Mouse (Mus musculus): ENCODE data around the gene Cped1. TPM values are rescaled to one million over a fixed set of nuclear protein-coding genes. Genes with fewer than 3 reads are reported as not detected.
A peak's percentile ranks its signal among the peaks of the same experiment; 100 is the strongest.
"Not testable (repeated sequence)": the region's sequence is repeated elsewhere in the genome, so short reads cannot be mapped to it uniquely, and the experiment has no call there.

Cped1 gene
- total RNA-seq, 2 experiments from 2014 or later, result 22.8 to 24.3 TPM

- no peak for DNase-seq
Measured at GRCm38 (mm10) chr6:22026761-22027594, 41.3 kb downstream of the Cped1 start.

- no peak for DNase-seq
Measured at GRCm38 (mm10) chr6:22027854-22028253, 42.1 kb downstream of the Cped1 start.

GRCm38 (mm10) chr6:22030381-22030780 is 44.7 kb downstream of the Cped1 start:
- no peak for DNase-seq

GRCm38 (mm10) chr6:22033188-22033587 is 47.5 kb downstream of the Cped1 start:
- no peak for DNase-seq

GRCm38 (mm10) chr6:22035408-22035807 is 49.7 kb downstream of the Cped1 start:
- DNase-seq, result no peak

GRCm38 (mm10) chr6:22035895-22036294 is 50.2 kb downstream of the Cped1 start:
- no peak for DNase-seq

GRCm38 (mm10) chr6:22036396-22036795 is 50.7 kb downstream of the Cped1 start:
- DNase-seq, result no peak

GRCm38 (mm10) chr6:22036911-22037310 is 51.2 kb downstream of the Cped1 start:
- DNase-seq, result no peak

GRCm38 (mm10) chr6:22037441-22038050 is 51.8 kb downstream of the Cped1 start:
- DNase-seq, result peak; percentile 39 to 50

- not testable (repeated sequence) for DNase-seq
Measured at GRCm38 (mm10) chr6:22039666-22040065, 54.0 kb downstream of the Cped1 start.

GRCm38 (mm10) chr6:22044880-22045605 is 59.3 kb downstream of the Cped1 start:
- DNase-seq, result peak; percentile 79 to 86

GRCm38 (mm10) chr6:22047101-22047500 is 61.4 kb downstream of the Cped1 start:
- DNase-seq, result no peak

GRCm38 (mm10) chr6:22049093-22049492 is 63.4 kb downstream of the Cped1 start:
- DNase-seq, result peak; percentile 50 to 60

- peak in 1 of 2 experiments; percentile 49 for DNase-seq
Measured at GRCm38 (mm10) chr6:22051526-22051925, 65.8 kb downstream of the Cped1 start.

- no peak for DNase-seq
Measured at GRCm38 (mm10) chr6:22053014-22053413, 67.3 kb downstream of the Cped1 start.

GRCm38 (mm10) chr6:22064341-22064740 is 78.6 kb downstream of the Cped1 start:
- DNase-seq, result peak; percentile 76 to 90

GRCm38 (mm10) chr6:22070603-22071322 is 85.0 kb downstream of the Cped1 start:
- peak in 1 of 2 experiments; percentile 26 for DNase-seq

- no peak for DNase-seq
Measured at GRCm38 (mm10) chr6:22071323-22071840, 85.7 kb downstream of the Cped1 start.

- DNase-seq, result no peak
Measured at GRCm38 (mm10) chr6:22072737-22073136, 87.0 kb downstream of the Cped1 start.

- DNase-seq, result no peak
Measured at GRCm38 (mm10) chr6:22074232-22075083, 88.7 kb downstream of the Cped1 start.

- DNase-seq, result no peak
Measured at GRCm38 (mm10) chr6:22078686-22079264, 93.1 kb downstream of the Cped1 start.

All from heart, adult 18-20 months (tissue).